Comparison of ENCODE assay signal across 8 mouse cellular contexts in the genomic region with DNA sequence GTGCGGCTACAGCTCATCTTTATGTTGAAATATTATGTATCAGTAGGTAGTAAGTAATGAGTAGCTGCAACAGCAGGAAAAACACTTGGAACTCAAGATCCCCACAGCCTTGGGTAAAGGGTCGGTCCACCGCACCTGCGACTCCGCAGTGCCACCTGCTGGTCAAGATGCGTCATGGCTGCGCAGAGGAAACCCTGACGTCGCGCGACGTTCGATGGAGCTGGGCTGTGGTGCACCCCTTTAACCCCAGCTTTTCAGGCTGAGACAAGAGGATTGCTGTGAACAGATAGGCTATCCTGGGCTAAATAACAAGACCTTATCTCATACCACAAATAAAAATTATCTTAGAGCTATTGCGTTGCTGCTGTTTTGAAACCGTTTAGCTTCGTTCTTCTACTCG. TPM values are rescaled to one million over a fixed set of nuclear protein-coding genes. Genes with fewer than 3 reads are reported as not detected.
DNase-seq lines count a peak whose midpoint lies in the region; ATAC-seq and TF ChIP-seq lines count a peak whose summit lies in the region.

No protein-coding gene starts in this region.

- H3K27me3 ChIP-seq in Patski: no peaks in the 10 kb centered on the region
- no peaks in the 10 kb centered on the region for H3K27me3 ChIP-seq in hindbrain, embryonic 13.5 days

- POLR2A ChIA-PET in Patski (lab: Charles Lee): interaction anchor here (0.9 to 1.4 kb wide), 4 partner anchors 10 to 74 kb away, joined by 3 to 6 read pairs (median 4); a partner anchor contains a TSS

- in situ Hi-C loops in Patski (cut with MboI; ENCODE audit: low pct_unique_long_range_greater_than_20kb): loop anchor here (5.0 kb wide), 1 partner anchor 56 kb away; no protein-coding TSS in a partner anchor

- H3K9me3 ChIP-seq in hindbrain, embryonic 13.5 days: no peaks in the 10 kb centered on the region

- no peak overlapping the region for H3K9ac ChIP-seq in hindbrain, embryonic 13.5 days

- peak; percentile 68 for ATAC-seq in Patski
- peak; percentile 77 for ATAC-seq in hindbrain, embryonic 13.5 days (ENCODE audit: low FRiP score)

- CTCF ChIA-PET in Patski (lab: Charles Lee): interaction anchor here (0.6 to 5.4 kb wide), 30 partner anchors 10 to 195 kb away, joined by 3 to 74 read pairs (median 5); a partner anchor contains a TSS

- H3K36me3 ChIP-seq in hindbrain, embryonic 13.5 days: peaks cover 13% of the 10 kb centered on the region

- TF ChIP-seq CTCF in Patski (IDR thresholded peaks at IDR 0.05): peak; percentile 99

- H3K4me2 ChIP-seq in hindbrain, embryonic 13.5 days: peak overlapping the region; percentile 66

- peak overlapping the region; percentile 73; the same call in 1 of the 2 replicates for H3K27ac ChIP-seq in hindbrain, embryonic 13.5 days

- DNase-seq in Patski (ENCODE audit: low read depth, low spot score): no peak
- DNase-seq in cerebellum, postnatal 10 days: peak; percentile 89 to 90
- peak; percentile 48 to 64 for DNase-seq in frontal cortex, postnatal 14 days (ENCODE audit: low spot score in 2 of 2)
- DNase-seq in left cerebral cortex, adult 11 months (ENCODE audit: low spot score): peak; percentile 61
- peak; percentile 82 to 88 for DNase-seq in lung, postnatal 4 days
- peak; percentile 76 for DNase-seq in retina, postnatal 7 days (ENCODE audit: low read depth, low spot score)
- DNase-seq in urinary bladder, adult 18-20 months (ENCODE audit: low spot score in 2 of 2): peak; percentile 62 to 63

- peaks cover 29% of the 10 kb centered on the region for H3K4me1 ChIP-seq in hindbrain, embryonic 13.5 days (replicated peaks)

- 9% methylated on average over 17 of the region's 17 CpGs for WGBS in hindbrain, embryonic 13.5 days

- peak overlapping the region; percentile 59; the same call in 1 of the 2 replicates for H3K4me3 ChIP-seq in hindbrain, embryonic 13.5 days

RNA-seq across cellular contexts. Expression of a gene that starts 13.6 kb away (rescaled TPM):
- polyA plus RNA-seq in Patski (2021): 39.1 TPM
- polyA plus RNA-seq in hindbrain, embryonic 13.5 days (2015; fragmentation: Nextera tagmentation; extraction: Ambion mirVana): 72.8 and 73.5 TPM in 2 replicates

RNA-seq across cellular contexts. Expression of a gene that starts 14.0 kb away (rescaled TPM):
- polyA plus RNA-seq in Patski (2021): 74.4 TPM
- polyA plus RNA-seq in hindbrain, embryonic 13.5 days (2015; fragmentation: Nextera tagmentation; extraction: Ambion mirVana): 53.6 and 53.7 TPM in 2 replicates

RNA-seq across cellular contexts. Expression of a gene that starts 24.1 kb away (rescaled TPM):
- polyA plus RNA-seq in Patski (2021): 110 TPM
- polyA plus RNA-seq in hindbrain, embryonic 13.5 days (2015; fragmentation: Nextera tagmentation; extraction: Ambion mirVana): 96.6 and 103 TPM in 2 replicates

RNA-seq across cellular contexts. Expression of a gene that starts 26.7 kb away (rescaled TPM):
- 0.31 TPM for polyA plus RNA-seq in Patski (2021)
- polyA plus RNA-seq in hindbrain, embryonic 13.5 days (2015; fragmentation: Nextera tagmentation; extraction: Ambion mirVana): 8.8 and 9.5 TPM in 2 replicates

RNA-seq across cellular contexts. Expression of a gene that starts 39.0 kb away (rescaled TPM):
- polyA plus RNA-seq in Patski (2021): 28.3 TPM
- polyA plus RNA-seq in hindbrain, embryonic 13.5 days (2015; fragmentation: Nextera tagmentation; extraction: Ambion mirVana): 3.2 and 3.3 TPM in 2 replicates
